Mouse (Mus musculus) heart, postnatal 0 days (tissue): ENCODE measurements at regions not wholly inside any gene's neighbourhood (a gene's known extent, or its start where the extent isn't known, plus 50 kb on each side); places are given as distances from the start of the nearest gene placed in this dataset.

Experiments
- CTCF ChIP-seq: IDR thresholded peaks from 2 replicates; pipeline ENCODE4 v1.5.1; 2016; ENCODE audit warnings: antibody characterized with exemption, control low read depth, low read depth
- EP300 ChIP-seq: IDR thresholded peaks from 2 replicates; pipeline ENCODE4 v1.6.1; 2016; ENCODE audit warnings: antibody characterized with exemption, low read depth

- TF ChIP-seq CTCF = no peak
- TF ChIP-seq EP300 = no peak
Observed at GRCm38 (mm10) chr12:110027976-110028375, 250.9 kb upstream of the Dio3 start.
